Mouse (Mus musculus) liver, embryonic 11.5 days (tissue): ENCODE results near the gene Zfp78. TPM values are rescaled to one million over a fixed set of nuclear protein-coding genes. Genes with fewer than 3 reads are reported as not detected.

Source experiments
- ATAC-seq: fragments of 200-750 bp; cut with Nextera tagmentation; replicated peaks from 2 replicates; pipeline ENCODE4 v1.8.0; 2017; ENCODE audit warnings: moderate number of reproducible peaks, mild to moderate bottlenecking, moderate TSS enrichment, moderate library complexity; ENCODE audit not compliant: low FRiP score
- DNase-seq: peaks from one replicate; pipeline ENCODE4 v3.0.0-alpha.2; 2017; ENCODE audit warnings: low spot score
- H3K27ac ChIP-seq: fragments of 300-500 bp; sonication (generic); 2 replicates; pipeline ENCODE4 v1.5.1; 2014; ENCODE audit warnings: mild to moderate bottlenecking, low read depth, low read length, control low read depth
- H3K27me3 ChIP-seq: fragments of 300-500 bp; sonication (generic); replicated peaks from 2 replicates; pipeline ENCODE4 v1.6.1; 2014; ENCODE audit warnings: low read length, mixed read lengths; ENCODE audit not compliant: control insufficient read depth, insufficient read depth
- H3K36me3 ChIP-seq: fragments of 300-500 bp; sonication (generic); 2 replicates; pipeline ENCODE4 v1.6.1; 2014; ENCODE audit warnings: mild to moderate bottlenecking, low read length, moderate library complexity, mixed read lengths; ENCODE audit not compliant: control insufficient read depth, insufficient read depth
- H3K4me1 ChIP-seq: fragments of 300-500 bp; sonication (generic); replicated peaks from 2 replicates; pipeline ENCODE4 v1.6.1; 2014; ENCODE audit warnings: low read length, mixed read lengths; ENCODE audit not compliant: control insufficient read depth, insufficient read depth
- H3K4me2 ChIP-seq: fragments of 300-500 bp; sonication (generic); 2 replicates; pipeline ENCODE4 v1.6.1; 2014; ENCODE audit warnings: mild to moderate bottlenecking, control low read depth, moderate library complexity
- H3K4me3 ChIP-seq: fragments of 300-500 bp; sonication (generic); 2 replicates; pipeline ENCODE4 v1.5.1; 2014; ENCODE audit warnings: low read depth, low read length, control low read depth
- H3K9ac ChIP-seq: fragments of 300-500 bp; sonication (generic); 2 replicates; pipeline ENCODE4 v1.6.1; 2014; ENCODE audit warnings: low read depth, low read length, control low read depth
- H3K9me3 ChIP-seq: fragments of 300-500 bp; sonication (generic); 2 replicates; pipeline ENCODE4 v1.6.1; 2016; ENCODE audit warnings: low read length, inconsistent platforms, mixed read lengths; ENCODE audit not compliant: control insufficient read depth
- WGBS: fragments of 180-500 bp; shearing (Covaris S2); extraction: QIAGEN DNeasy Blood & Tissue Kit; methylation state at CpG from one replicate; pipeline ENCODE4 v1.1.7; 2014; 5-methylcytosine and 5-hydroxymethylcytosine counted together
- polyA plus RNA-seq: library from polyadenylated mRNA; unstranded; fragments of >200 nt; fragmentation: Nextera tagmentation; extraction: Ambion mirVana; gene quantifications from 2 replicates; pipeline ENCODE4 v1.2.1, GENCODE M21; 2014

Gene Zfp78
- polyA plus RNA-seq: 1.3 and 2.1 TPM in 2 replicates

- no peaks in the 10 kb centered on the region for H3K9me3 ChIP-seq
- no peaks in the 10 kb centered on the region for H3K27me3 ChIP-seq
- peak within 1 kb of the TSS; percentile 68 for H3K4me3 ChIP-seq
- peaks cover 13% of the 10 kb centered on the region for H3K4me1 ChIP-seq
- no peaks in the 10 kb centered on the region for H3K36me3 ChIP-seq
- no peak for DNase-seq
- peak within 1 kb of the TSS; percentile 87 for H3K4me2 ChIP-seq
- WGBS: 1% methylated on average over 23 of the region's 23 CpGs
- peak; percentile 78 for ATAC-seq
- peak within 1 kb of the TSS; percentile 65 for H3K9ac ChIP-seq
- peak within 1 kb of the TSS; percentile 76 for H3K27ac ChIP-seq
Measured at GRCm38 (mm10) chr7:6363047-6363488, at the start of gene Zfp78. Zfp78 (plus strand) TSS chr7:6363280.

DNA sequence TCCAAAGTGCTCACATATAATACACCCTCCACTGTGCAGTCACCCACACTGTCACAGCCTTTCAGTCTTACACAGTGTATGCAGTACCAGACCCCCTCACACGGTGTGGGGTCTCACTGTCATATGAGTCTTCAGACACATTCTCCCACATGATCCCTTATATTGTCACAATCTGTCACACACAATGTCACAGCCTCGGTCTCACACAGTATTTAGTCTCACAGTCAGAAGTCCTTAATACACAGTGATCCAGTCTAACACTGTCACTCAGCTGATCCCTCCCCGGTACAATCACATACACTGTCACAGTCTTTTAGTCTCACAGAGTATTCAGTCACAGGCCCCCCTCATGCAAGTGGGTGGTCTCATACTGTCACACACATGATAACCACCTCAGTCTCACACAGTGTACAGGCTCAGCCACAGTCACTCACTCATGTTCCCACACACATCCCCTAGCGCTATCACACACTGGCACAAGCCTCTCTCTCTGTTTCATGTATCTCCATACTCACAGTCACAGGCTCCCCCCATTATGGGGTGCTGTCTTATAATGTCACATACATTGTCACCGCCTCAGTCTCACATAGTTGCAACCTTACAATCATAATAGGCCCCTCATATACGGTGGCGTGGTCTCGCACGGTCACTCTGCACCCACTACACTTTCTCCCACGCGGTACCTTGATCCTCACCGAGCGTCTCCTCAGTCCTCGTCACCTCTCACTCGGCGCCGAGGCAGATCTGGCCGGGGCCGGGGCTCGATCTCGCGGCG, 32.4 kb upstream of the Zfp78 start:
- 16% methylated on average over 23 of the region's 23 CpGs for WGBS
- Histone ChIP-seq H3K9me3 (no peaks in the 10 kb centered on the region), H3K4me2 (peak overlapping the region; percentile 84), H3K27me3 (no peaks in the 10 kb centered on the region), H3K27ac (peak overlapping the region; percentile 69), H3K4me1 (peaks cover 6% of the 10 kb centered on the region; the same call in 1 of the 2 replicates), H3K36me3 (0 out of 2 replicates have a peak, but pooled peaks cover 2% of the 10 kb centered on the region), H3K9ac (peak overlapping the region; percentile 88), H3K4me3 (peak overlapping the region; percentile 70)
- DNase-seq: no peak
- ATAC-seq: peak; percentile 76

DNA sequence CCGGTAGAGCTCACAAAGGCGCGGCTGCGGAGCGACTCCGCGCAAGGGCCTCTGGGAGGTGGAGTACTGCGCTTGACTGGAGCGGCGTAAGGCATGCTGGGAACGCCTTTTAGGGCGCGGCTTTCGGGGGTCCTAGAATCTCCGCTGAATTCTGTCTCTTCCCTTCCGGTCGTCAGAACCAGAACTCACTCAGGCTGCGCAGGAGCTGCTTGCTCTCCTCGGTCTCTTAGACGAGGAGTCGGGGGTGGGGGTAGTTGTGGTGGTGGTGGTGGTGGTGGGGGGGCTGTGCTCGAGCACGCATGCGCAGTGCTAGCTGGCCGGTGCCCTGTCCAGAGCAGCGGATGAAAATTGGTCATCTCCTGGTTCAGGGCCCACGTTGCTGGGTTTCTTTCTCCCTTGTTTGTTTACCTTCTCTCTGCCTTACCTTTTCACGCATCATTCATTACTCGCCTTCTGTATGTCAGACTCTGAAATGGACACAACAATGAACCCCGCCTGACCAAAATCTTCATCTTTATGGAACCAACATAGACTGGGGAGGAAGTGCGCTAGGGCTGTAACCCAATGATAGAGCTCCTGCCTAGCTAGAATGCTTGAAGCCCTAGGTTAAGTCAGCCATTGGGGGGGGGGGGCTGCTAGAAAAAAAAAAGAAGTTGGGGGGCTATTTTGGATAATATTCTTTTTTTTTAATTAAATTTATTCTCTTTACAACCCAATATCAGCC, 31.7 kb upstream of the Zfp78 start, which contains the start of gene Zfp583:
Gene Zfp583, minus strand, starts transcription at position 53 of the 724 bp plus-strand sequence.
- H3K4me1 ChIP-seq: peaks cover 6% of the 10 kb centered on the region; the same call in 1 of the 2 replicates
- DNase-seq (peak; percentile 80), ATAC-seq (peak; percentile 92)
- 0 out of 2 replicates have a peak, but pooled peaks cover 2% of the 10 kb centered on the region for H3K36me3 ChIP-seq
- no peaks in the 10 kb centered on the region for H3K9me3 ChIP-seq
- H3K4me3 ChIP-seq: peak within 1 kb of the TSS; percentile 70
- peak within 1 kb of the TSS; percentile 84 for H3K4me2 ChIP-seq
- peak within 1 kb of the TSS; percentile 69 for H3K27ac ChIP-seq
- H3K27me3 ChIP-seq: no peaks in the 10 kb centered on the region
- 4% methylated on average over 31 of the region's 31 CpGs for WGBS
- peak within 1 kb of the TSS; percentile 88 for H3K9ac ChIP-seq

- Histone ChIP-seq H3K4me3 (no peak overlapping the region), H3K9ac (no peak overlapping the region)
- 68% methylated on average over 5 of the region's 5 CpGs for WGBS
Measured at GRCm38 (mm10) chr7:6339865-6340264, 23.2 kb upstream of the Zfp78 start.

GRCm38 (mm10) chr7:6343501-6344071, 19.5 kb upstream of the Zfp78 start, which contains the start of gene Gm3854:
Gm3854 (plus strand) TSS chr7:6343759.
- Histone ChIP-seq H3K4me3 (peak within 1 kb of the TSS; percentile 64), H3K36me3 (no peaks in the 10 kb centered on the region), H3K27ac (no peak within 1 kb of the TSS), H3K4me1 (0 out of 2 replicates have a peak, but pooled peaks cover 2% of the 10 kb centered on the region), H3K4me2 (peak within 1 kb of the TSS; percentile 67), H3K9ac (peak within 1 kb of the TSS; percentile 73), H3K9me3 (no peaks in the 10 kb centered on the region), H3K27me3 (no peaks in the 10 kb centered on the region)
- WGBS: under 1% methylated on average over 26 of the region's 26 CpGs
- DNase-seq (peak; percentile 77), ATAC-seq (peak; percentile 87)

More at GRCm38 (mm10) chr7:6339865-6340264, 23.2 kb upstream of the Zfp78 start:
- Histone ChIP-seq H3K27ac (no peak overlapping the region), H3K9me3 (no peaks in the 10 kb centered on the region), H3K36me3 (no peaks in the 10 kb centered on the region), H3K4me2 (no peak overlapping the region), H3K27me3 (no peaks in the 10 kb centered on the region), H3K4me1 (0 out of 2 replicates have a peak, but pooled peaks cover 2% of the 10 kb centered on the region)
- DNase-seq: no peak
- ATAC-seq: no peak

DNA sequence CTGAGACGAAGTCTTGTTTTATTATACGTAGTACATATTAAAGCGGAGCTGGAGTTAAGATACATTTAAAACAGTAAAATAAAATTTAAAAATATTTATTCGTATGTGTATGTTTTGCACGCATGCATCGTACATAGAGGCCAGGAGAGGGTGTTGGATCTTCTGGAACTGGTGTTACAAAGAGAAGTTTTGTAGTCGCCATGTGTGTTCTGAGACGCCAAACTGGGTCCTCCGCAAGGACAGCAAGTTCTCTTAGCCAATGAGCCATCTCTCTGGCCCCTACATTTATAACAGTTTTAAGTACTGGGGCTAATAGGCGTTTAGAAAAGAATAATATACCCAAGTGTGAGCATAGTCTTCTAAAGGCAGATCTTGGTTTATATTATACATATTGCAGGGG, 19.0 kb upstream of the Zfp78 start:
- Histone ChIP-seq H3K27ac (no peak overlapping the region), H3K4me1 (0 out of 2 replicates have a peak, but pooled peaks cover 2% of the 10 kb centered on the region), H3K27me3 (no peaks in the 10 kb centered on the region), H3K36me3 (no peaks in the 10 kb centered on the region), H3K4me3 (peak overlapping the region; percentile 64), H3K4me2 (peak overlapping the region; percentile 67), H3K9ac (no peak overlapping the region), H3K9me3 (no peaks in the 10 kb centered on the region)
- DNase-seq (no peak), ATAC-seq (no peak)
- WGBS: 31% methylated on average over 10 of the region's 10 CpGs

DNA sequence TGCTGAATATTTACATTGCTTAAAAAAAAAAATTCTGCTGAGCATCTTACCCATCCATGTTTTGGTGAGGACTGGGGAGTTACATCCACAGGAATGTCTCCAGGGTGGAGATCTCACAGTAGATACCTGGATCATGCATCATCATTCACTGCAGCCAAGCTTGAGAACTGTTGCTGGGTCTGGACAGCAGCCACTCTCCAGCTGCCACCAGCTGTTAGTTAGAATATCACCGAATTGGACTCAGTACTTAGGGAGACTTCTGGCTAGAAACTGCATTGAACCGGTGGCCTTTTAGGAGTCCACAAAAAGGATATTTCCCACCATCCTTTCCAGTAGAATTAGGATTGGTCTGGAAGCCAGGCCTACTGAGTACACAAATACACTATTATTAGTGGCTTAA, 5.0 kb upstream of the Zfp78 start:
- Histone ChIP-seq H3K4me2 (no peak overlapping the region), H3K27me3 (no peaks in the 10 kb centered on the region), H3K4me1 (peaks cover 6% of the 10 kb centered on the region), H3K27ac (no peak overlapping the region), H3K9me3 (no peaks in the 10 kb centered on the region), H3K4me3 (no peak overlapping the region), H3K9ac (no peak overlapping the region), H3K36me3 (peaks cover 3% of the 10 kb centered on the region; the same call in 1 of the 2 replicates)
- DNase-seq (no peak), ATAC-seq (no peak)
- 68% methylated on average over 2 of the region's 2 CpGs for WGBS

GRCm38 (mm10) chr7:6358937-6359590, 4.0 kb upstream of the Zfp78 start:
- no peak for ATAC-seq
- Histone ChIP-seq H3K36me3 (peaks cover 3% of the 10 kb centered on the region; the same call in 1 of the 2 replicates), H3K27ac (no peak overlapping the region), H3K4me1 (peaks cover 9% of the 10 kb centered on the region), H3K4me2 (no peak overlapping the region), H3K4me3 (no peak overlapping the region), H3K9ac (no peak overlapping the region), H3K9me3 (no peaks in the 10 kb centered on the region), H3K27me3 (no peaks in the 10 kb centered on the region)
- 55% methylated on average over 10 of the region's 10 CpGs for WGBS
- DNase-seq: no peak
